Mouse (Mus musculus): ENCODE data around the gene Ikzf1.

Gene Ikzf1

DNA sequence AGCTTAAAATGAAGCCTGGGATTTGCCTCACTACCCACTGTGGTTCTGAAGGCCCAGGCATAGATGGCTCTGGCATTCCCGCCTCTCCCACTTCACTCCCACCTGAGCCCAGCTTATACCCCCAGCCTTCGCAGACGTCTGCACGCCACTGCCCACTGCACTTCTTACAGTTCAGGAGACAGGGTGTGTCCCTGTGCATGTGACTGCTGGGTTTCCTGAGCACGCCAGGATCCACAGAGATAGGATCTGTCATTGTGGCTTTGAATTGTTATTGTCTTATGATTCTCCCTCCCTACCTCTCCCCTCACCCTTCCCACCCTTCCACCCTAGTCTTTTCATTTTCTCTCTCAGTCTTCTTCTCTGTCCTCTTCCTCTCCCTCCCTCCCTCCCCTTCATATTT lies 34.9 kb downstream of the Ikzf1 start:
- no peak for DNase-seq (ENCODE audit: low read depth, low spot score)

DNA sequence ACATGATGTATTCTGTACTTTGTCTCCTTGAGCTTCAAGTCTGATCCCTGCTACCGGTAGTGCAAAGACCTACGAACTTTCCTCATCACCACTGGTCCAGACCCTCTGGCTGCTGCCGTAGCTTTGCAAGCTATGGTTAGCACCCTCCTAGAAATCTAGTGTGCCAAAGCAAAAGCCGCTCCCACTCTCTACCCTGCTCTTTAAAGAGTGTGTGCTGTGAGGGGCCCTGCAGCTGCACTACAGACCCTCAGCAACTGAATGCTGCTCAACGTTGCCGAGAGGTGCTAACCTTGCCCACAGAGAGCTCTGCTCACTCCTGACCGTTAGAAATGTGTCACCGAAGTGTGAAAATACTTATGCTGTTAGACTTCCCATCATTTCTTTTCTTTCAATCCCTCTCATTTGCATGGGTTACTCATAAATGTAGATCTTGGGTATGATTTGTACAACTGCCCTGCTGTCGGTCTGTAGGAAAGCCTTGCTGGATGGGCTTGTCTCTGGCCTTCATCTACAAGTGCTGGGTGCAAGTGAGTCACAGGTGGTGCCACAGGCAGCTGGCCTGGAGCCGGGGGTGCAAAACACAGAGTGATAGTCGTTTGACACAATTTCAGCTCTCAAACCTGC lies 40.6 kb downstream of the Ikzf1 start:
- no peak for DNase-seq (ENCODE audit: low read depth, low spot score)

DNA sequence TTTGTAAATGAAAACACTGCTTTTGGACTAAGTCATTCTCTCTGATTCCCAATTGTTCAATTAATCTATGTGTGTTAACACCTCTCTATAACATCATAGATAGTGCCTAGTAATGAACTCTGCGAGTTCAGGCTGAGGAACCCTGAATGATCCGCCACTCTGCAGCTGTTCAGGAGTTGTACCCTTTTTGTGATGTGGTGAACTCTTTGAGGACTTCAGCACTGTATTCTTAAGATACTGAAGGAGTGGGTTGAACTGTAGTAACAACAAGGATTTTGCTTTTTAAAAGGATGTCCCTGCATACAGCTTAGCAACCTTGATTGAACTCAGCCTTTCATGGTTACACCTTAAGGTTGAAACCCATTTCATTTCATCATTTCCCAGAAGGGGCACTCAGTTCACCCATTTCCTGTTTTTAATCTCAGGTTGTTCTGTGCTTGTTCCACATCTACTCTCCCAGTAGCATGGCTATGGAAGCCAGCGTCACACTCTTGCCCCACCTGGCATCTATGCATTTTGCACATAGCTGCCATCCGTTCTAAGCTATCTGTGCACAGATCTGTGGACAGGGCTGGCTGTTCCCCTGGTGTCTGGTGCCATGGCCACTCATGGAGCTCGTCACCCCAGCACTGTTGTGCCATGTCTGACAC lies 41.2 kb downstream of the Ikzf1 start:
- DNase-seq (ENCODE audit: low read depth, low spot score), result no peak

DNA sequence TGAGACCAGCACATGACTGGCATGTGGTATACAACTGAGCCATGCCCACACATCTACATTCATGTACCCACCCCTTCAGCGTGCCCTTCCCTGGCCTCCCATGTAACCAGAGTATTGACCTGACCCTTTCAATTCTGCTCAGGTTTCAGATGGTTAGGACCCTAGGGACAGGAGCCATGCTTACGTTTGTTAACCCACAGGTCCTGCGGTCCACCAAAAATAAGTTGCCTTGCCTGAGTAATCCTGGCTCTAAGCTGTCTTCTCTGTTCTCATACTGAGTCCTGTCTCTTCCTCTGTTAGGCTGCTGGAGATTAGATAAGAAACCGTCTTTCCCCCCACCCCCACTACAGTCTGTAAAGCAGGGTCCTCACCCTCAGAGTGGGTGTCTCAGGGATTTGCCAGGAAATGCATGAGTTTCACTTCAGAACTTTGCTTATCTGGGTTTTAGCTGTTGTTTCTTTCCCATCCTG lies 42.0 kb downstream of the Ikzf1 start:
- no peak for DNase-seq (ENCODE audit: low read depth, low spot score)

DNA sequence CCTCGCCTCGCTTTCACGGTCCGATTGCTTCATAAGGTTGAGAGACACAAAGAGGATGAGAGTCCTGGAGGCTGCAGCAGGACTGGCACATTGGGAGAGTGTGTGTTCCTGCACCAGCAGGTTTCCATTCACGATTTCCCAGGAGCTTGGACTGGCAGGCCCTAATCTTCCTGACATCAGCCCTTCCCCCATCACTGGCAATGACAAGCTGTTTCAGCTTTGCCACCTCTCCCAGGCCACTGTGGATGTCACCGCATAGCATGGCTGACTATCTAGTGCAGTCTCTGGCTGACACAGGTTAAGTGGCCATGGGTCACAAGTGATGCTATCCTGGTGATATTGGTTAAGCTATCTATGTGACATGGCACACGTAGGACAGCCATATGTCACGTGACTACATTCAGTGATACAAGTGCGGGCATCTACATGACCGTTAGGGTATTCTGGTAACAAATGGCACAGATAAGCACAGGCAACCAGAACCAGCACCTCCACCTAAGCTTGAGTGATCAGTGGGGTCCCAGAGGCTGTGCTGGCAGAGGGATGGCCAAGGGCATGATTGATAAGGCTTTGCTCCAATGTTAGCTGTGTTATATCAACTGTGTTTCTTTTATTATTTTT lies 43.2 kb downstream of the Ikzf1 start:
- DNase-seq (ENCODE audit: low read depth, low spot score), result no peak

DNA sequence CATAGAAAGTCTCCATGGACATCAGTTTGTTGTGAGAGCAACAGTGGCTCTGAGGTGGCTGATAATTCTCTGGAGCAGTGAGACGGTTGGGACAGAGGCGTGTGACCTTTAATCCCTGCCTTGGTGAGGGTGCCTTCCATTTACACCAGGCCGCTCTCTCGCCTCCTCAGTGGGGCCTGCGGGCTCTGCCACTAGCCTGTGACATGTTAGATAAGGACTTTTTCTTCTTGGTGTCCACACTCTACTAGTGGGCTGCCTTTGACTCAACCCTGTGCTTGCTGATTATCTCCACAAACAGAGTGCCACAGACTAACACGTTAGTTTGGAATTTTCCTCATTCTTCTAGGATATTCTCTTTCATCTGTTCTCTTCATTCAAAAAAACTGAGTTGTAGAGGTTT lies 44.4 kb downstream of the Ikzf1 start:
- no peak for DNase-seq (ENCODE audit: low read depth, low spot score)

DNA sequence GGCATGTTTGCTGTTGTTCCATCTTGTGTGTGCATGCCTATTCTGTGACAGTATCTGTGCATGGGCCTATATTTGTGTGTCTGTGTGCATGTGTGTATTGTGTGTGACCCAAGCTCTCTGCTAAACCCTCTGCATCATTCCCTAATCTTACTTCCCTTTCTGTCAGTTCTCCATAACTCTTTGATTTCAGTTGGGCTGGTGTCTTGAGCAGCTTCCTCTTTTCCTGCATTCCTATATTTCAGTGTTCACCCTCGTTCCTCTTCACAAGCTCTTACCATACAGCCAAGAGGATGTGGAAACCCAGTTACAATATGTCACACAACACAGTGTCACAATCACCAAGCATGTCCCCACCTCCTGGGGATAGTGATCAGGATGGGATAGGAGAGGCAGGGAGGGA lies 45.3 kb downstream of the Ikzf1 start:
- no peak for DNase-seq (ENCODE audit: low read depth, low spot score)

DNA sequence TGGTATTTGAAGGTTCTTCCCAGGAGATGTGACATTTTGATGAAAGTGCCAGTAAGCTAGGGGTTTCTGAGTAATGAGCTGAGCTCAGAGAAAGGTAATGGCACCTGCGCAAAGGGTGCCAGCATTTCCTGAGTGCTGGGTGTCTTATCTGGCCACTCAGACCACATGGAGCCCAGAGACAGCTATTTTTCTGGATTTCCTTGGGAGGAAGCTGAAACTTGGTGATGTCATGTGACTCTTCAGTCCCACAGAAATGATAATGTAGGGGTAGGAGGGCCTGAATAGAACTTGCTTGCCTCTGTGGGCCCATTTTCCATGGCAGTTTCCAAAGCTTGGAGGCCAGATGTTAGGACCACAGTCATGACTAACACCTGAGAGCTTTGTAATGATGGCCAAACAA lies 46.9 kb downstream of the Ikzf1 start:
- no peak for DNase-seq (ENCODE audit: low read depth, low spot score)

DNA sequence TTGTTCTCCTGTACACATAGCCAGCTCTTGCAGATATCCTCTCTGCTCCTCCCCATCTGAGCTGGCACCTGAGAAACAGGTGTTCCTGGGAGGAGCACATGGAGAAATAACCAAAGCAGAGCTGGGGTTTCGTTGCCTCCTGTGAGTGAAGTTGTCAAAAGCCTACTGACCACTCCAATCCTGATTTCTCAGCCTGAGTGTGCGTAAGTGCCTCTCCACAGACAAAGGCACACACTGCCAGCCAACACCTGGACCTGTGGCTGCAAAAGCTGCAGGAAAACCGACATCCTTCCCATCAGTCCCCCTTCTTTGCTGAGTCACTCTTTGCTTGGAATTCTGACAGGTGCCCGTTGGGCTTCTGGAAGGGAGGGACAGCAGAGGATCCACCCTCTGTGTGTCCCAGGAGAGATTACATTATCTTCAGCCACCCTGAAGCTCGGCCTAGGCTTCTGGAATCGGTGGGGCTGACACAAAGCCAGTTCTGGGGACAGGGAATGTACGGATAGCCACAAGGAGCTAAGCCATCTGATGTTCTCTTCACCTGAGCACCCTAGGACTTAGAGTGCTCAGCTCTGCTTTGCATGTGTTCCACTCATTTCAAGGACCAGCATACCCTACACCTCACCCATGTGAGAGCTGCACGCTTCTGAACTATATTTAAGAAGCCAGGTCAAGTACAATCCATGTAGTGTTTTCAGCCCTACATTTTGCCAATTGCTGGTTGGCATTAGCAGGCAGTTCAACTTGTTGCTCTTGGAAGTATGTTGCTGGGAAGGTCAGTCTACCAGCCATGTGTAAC lies 48.4 kb downstream of the Ikzf1 start:
- no peak for DNase-seq (ENCODE audit: low read depth, low spot score)

DNA sequence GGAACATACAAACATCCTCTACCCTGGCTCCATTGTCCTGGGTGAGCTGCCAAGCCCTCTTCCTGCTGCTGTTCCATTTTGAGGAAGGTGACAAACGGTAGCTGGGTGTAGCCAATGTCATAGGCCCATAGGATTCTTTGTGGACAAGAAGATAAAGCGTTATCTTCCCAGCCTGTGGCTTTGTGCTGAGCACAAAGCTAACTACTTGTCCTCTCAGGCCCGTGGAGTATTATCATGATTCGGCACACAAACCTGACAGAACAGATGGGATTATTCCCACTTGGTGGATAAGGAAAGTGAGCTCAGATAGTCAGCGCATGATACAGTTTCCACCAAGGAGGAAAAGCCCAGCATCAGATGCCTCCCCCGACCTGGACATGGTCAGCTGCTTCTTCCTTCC lies 50.4 kb downstream of the Ikzf1 start:
- DNase-seq (ENCODE audit: low read depth, low spot score), result no peak

DNA sequence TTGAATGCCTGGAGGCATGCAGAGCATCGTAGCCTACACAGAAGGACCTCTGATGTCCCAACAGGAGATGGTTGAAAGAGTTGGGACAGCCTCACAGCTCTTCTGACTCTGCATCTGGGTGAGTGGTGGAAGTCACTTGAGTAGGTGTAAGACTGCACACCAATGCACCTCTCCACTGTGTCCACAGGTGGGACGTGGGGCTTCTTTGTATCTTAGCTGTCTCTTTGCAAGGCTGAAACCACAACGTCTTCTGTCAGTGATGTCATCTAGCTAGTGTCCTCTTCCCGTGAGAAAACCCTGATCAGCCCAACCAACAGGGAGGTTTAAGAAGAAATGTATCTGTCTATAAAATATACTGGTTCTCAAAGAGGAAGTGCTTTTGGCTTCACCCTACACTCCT lies 52.1 kb downstream of the Ikzf1 start:
- no peak for DNase-seq (ENCODE audit: low read depth, low spot score)

DNA sequence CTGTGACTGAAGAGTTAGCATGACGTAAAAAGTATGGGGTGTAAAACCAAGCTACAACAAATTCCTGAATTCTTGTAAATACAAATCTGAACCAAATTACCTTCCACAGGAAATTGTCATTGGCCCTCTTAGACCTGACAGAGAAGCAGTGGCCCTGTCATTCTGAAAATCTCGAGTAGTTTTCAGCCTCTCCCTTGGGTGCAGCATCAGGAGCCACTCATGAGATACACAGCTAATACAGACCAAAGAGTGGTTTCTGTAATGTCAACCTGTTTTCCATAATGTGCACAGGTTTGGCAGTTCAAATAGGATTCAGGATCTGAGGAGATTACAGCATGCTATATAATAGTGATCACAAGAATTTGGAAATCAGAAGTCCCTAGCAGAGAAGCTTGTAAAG lies 52.8 kb downstream of the Ikzf1 start:
- DNase-seq (ENCODE audit: low read depth, low spot score), result no peak

DNA sequence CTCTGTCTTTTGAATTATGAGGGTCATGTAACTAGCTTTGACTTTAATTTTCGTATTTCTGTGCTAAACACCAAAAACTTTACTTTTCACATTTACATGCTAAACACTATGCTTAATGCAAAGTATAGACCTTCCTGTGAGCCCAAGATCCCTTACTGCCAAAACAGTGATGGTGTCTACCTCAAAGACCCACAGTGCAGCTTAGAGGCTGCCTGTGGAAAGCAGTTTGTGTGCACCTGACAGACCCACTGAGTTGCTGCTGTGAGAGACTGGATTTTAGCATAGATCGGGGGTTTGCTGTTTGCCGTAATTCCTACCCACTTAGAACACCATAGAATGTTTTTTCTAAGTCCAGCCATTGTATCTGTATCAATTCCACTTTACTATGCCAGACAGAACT lies 54.3 kb downstream of the Ikzf1 start:
- no peak for DNase-seq (ENCODE audit: low read depth, low spot score)

DNA sequence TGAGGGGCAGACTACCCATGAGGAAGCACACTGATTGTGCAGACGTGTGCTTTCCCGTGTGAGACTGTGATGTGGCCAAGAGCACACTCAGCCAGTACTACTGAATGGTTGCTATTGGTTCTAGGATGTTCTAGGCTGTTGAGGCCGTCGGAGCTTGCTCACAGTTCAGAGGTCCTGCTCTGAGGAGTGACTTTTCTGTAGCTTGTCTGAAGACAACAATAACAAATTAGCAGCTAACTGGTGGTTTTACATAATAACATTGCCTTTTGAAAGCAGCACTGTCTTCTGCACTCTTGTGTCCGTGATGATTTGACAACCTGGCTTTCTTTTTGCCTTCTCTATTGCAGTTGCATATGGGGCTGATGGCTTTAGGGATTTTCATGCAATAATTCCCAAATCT lies 55.8 kb downstream of the Ikzf1 start:
- DNase-seq (ENCODE audit: low read depth, low spot score), result no peak

DNA sequence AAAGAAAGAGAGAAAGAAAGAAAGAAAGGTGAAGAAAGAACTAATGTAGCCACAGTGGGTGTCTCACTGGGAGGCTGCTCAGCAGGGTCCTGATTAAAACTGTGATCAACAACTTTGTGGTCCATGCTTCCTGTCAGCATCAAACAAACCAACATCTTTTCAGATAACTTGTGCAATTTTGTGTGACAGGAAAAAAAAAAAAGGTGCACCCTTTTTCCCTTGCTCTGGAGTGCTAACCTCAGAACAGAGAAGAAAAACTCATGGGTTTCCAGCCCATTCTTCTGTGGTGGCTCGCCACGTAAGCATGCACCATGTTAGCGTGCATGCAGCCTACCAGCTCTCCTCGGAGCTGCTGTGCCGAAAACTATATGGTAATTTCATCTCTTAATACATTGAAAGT lies 56.8 kb downstream of the Ikzf1 start:
- DNase-seq (ENCODE audit: low read depth, low spot score), result no peak

DNA sequence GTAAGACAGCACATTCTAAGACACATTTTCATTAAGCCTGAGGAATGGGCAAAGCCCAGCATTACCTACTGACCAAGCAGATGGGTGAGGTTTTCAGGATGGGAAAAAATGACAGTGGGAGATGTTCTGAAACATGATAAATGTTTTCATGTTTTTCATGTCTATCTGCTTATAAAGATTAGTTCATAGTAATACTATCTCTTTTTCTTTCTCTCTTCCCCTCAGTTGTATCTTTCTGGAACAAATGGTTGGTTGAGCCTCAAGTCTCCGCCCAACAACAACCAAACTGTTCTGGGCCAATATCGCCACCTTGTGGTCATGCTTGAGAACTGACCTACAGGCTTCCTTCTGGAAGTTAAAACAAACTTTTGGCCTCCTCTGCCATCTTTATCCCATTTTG lies 57.8 kb downstream of the Ikzf1 start:
- DNase-seq (ENCODE audit: low read depth, low spot score), result no peak

DNA sequence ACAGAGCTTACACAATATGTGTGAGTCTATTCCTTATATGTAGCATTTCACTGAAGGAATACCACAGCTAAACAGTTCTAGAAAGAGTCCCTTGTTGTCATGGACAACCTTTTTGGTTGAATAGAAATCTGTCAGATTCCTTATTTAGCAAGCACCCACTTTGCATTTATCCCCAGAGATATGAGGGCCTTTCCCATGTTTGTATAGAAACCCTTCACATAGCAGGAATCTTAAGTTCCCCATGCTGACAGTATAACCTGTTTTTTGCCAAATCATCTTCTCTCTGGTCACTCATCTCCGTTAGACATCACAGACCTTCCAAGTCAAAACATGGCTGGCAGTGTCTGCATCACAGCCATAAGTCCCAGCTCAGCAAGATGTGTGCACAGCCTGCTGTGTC lies 59.4 kb downstream of the Ikzf1 start:
- no peak for DNase-seq (ENCODE audit: low read depth, low spot score)

DNA sequence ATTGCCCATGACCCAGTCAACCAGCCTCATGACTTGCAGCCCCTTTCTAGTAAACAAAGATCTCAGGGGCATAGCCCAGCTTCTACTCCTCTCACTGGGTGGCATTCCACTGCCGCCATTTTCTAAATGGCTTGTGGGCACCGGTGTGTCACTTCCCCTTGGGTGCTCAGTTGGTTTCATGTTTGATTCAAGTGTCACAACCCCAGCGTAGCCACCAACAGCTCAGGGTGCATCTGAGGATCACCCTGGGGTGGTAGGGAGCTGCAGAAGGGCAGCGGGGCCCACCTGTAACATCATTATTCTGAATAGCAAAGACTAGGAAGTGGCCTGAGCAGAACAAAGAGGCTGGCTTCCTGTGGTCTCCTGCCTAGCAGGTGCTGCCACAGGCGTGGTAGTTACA lies 66.3 kb downstream of the Ikzf1 start:
- no peak for DNase-seq (ENCODE audit: low read depth, low spot score)

DNA sequence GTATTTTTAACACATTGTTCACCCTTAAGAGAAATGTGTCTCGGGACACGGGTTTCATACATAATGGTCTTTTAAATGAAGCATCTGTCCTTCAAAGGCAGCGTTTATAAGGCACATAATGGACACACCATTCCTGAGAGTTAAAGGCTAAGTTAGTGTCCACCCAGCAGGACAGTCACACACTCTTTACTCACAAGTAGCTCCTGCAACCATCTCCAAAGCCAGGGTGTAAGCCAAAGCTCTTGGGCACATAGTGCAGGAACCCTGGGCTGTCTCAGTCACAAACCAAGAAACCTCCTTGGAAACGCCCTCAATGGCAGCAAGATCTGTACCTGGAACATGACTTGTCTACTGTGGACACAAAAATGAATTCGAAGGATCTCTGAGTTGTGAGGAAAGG lies 68.1 kb downstream of the Ikzf1 start:
- DNase-seq (ENCODE audit: low read depth, low spot score), result no peak

DNA sequence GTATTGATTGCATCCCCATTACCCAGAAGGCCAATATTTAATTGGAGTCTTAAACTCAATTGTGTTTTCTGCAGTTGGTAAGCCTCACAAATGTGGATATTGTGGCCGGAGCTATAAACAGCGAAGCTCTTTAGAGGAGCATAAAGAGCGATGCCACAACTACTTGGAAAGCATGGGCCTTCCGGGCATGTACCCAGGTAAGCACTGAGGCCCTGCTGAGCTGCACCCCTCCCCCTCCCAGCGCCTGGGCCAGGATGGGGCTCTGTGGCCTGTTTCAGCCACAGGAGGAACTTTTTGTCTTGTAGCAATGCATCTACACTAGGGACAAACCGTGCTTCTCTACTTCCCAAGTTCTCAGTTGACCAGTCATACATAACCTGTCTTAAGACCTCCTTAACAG lies 73.3 kb downstream of the Ikzf1 start:
- DNase-seq (ENCODE audit: low read depth, low spot score), result no peak

DNA sequence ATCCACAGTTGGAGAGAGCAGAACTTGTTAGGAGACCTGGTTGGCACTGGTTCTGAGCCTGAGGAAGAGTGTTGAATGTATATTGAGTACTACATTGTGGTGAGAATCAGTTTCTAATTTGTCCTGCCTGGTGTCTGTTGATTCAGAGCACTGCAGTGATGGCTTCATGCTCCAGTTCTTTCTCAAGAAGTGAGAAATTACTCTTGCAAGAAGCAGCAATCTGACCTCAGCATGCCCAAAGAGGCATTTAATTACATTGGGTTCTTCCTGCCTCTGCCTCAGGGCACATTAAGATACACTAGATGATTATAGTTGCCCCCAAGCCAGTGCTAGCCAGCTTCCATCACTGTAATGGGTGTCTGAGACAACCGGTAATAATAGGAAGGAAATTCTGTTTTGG lies 74.1 kb downstream of the Ikzf1 start:
- DNase-seq (ENCODE audit: low read depth, low spot score), result no peak

DNA sequence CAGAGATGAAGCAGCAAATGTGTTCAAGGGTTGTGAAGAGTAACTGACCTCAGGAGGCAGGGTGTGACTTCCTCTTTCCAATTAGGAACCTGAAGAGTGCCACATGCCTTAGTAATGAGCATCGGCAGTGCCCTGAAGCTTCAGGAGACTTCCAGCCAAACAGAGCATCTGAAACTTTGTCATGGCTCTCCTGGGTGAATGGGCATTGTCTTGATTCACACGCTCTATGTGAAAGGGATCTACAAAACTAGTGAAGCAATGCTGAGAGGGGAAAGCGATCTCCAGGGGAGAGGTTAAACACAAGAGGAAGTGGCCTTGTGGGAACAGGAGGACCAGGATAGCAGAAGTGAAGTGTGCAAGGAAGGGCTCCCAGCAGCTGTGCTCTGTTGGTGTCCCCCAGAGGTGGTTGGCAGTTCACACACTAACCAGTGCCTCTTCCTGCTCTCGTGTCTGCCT lies 78.4 kb downstream of the Ikzf1 start:
- no peak for DNase-seq (ENCODE audit: low read depth, low spot score)
